Mouse (Mus musculus): ENCODE measurements around the gene Anxa7. TPM values are rescaled to one million over a fixed set of nuclear protein-coding genes. Genes with fewer than 3 reads are reported as not detected.

Gene Anxa7
- total and polyA plus RNA-seq, 2 experiments from 2014 or later, result 19.8 to 38.4 TPM

DNA sequence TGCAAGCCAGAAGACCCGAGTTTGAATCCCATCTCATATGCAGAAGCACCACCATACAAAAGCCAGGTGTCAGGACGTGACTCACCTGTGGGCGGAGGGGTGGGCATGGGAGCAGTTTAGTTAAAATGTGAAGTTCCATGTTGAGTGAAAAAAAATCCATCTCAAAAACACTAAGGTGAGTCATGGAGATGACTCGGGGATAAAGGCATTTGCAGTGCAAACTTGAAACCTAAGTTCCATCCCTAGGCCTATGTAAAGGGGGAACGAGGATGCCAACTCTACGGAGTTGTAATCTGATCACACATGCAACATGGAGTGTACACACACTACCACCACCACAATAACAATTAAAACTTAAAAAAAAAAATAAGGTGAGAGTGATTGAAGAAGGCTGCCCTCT, 56.9 kb downstream of the Anxa7 start:
- Histone ChIP-seq H3K4me2 (ENCODE audit: low read depth, low read length) (no peak overlapping the region), H3K36me3 (ENCODE audit: insufficient read depth, low read length) (no peaks in the 10 kb centered on the region), H3K27ac (no peak overlapping the region), H3K27me3 (ENCODE audit: insufficient read depth, low read length) (no peaks in the 10 kb centered on the region), H3K4me1 (ENCODE audit: insufficient read depth, low read length) (no peaks in the 10 kb centered on the region), H3K4me3 (ENCODE audit: low read length) (no peak overlapping the region), H3K9me3 (ENCODE audit: low read length) (no peaks in the 10 kb centered on the region), H3K9ac (replicated peaks; ENCODE audit: low read length) (no peak overlapping the region)
- ATAC-seq, result no peak
- WGBS, result 94% methylated on average over 6 of the region's 6 CpGs
- no peak for DNase-seq (ENCODE audit: low spot score)
- TF ChIP-seq CTCF (IDR thresholded peaks at IDR 0.05; ENCODE audit: low read depth), result no peak

GRCm38 (mm10) chr14:20422257-20422656, 57.7 kb downstream of the Anxa7 start:
- Histone ChIP-seq H3K4me1 (ENCODE audit: insufficient read depth, low read length) (no peaks in the 10 kb centered on the region), H3K9ac (replicated peaks; ENCODE audit: low read length) (no peak overlapping the region), H3K4me2 (ENCODE audit: low read depth, low read length) (no peak overlapping the region), H3K27ac (no peak overlapping the region), H3K36me3 (ENCODE audit: insufficient read depth, low read length) (no peaks in the 10 kb centered on the region), H3K27me3 (ENCODE audit: insufficient read depth, low read length) (no peaks in the 10 kb centered on the region), H3K4me3 (ENCODE audit: low read length) (no peak overlapping the region), H3K9me3 (ENCODE audit: low read length) (no peaks in the 10 kb centered on the region)
- 71% methylated on average over 7 of the region's 7 CpGs for WGBS
- DNase-seq (ENCODE audit: low spot score) (no peak), ATAC-seq (no peak)
- no peak for TF ChIP-seq CTCF (IDR thresholded peaks at IDR 0.05; ENCODE audit: low read depth)

Other genes starting within 250 kb of the Anxa7 start
- gene Kcnk16, start 210.9 kb downstream of the Anxa7 start, total RNA-seq (2014; rRNA removed), result 0.18 TPM in 1 of 2 replicates, not detected in the other
- gene Kcnk16, start 210.9 kb downstream of the Anxa7 start, polyA plus RNA-seq (2015; fragmentation: Nextera tagmentation; extraction: Ambion mirVana), result not detected in 2 replicates
- gene Nudt13, start 185.4 kb downstream of the Anxa7 start, total RNA-seq (2014; rRNA removed), result 10.3 and 13.4 TPM in 2 replicates
- 11.2 and 12.0 TPM in 2 replicates for gene Nudt13, start 185.4 kb downstream of the Anxa7 start, polyA plus RNA-seq (2015; fragmentation: Nextera tagmentation; extraction: Ambion mirVana)
- 29.8 and 38.6 TPM in 2 replicates for gene Ecd, start 132.0 kb downstream of the Anxa7 start, total RNA-seq (2014; rRNA removed)
- 37.3 and 38.4 TPM in 2 replicates for gene Ecd, start 132.0 kb downstream of the Anxa7 start, polyA plus RNA-seq (2015; fragmentation: Nextera tagmentation; extraction: Ambion mirVana)
- gene Fam149b, start 132.0 kb downstream of the Anxa7 start, total RNA-seq (2014; rRNA removed), result 42.1 and 44.4 TPM in 2 replicates
- gene Fam149b, start 132.0 kb downstream of the Anxa7 start, polyA plus RNA-seq (2015; fragmentation: Nextera tagmentation; extraction: Ambion mirVana), result 25.9 and 28.8 TPM in 2 replicates
- gene Dnajc9, start 91.2 kb downstream of the Anxa7 start, total RNA-seq (2014; rRNA removed), result 29.2 and 44.2 TPM in 2 replicates
- 111 and 114 TPM in 2 replicates for gene Dnajc9, start 91.2 kb downstream of the Anxa7 start, polyA plus RNA-seq (2015; fragmentation: Nextera tagmentation; extraction: Ambion mirVana)
- 34.7 and 35.4 TPM in 2 replicates for gene Mrps16, start 86.5 kb downstream of the Anxa7 start, total RNA-seq (2014; rRNA removed)
- 68.1 and 72.3 TPM in 2 replicates for gene Mrps16, start 86.5 kb downstream of the Anxa7 start, polyA plus RNA-seq (2015; fragmentation: Nextera tagmentation; extraction: Ambion mirVana)
- 0.11 and 0.31 TPM in 2 replicates for gene Cfap70, start 27.9 kb downstream of the Anxa7 start, total RNA-seq (2014; rRNA removed)
- gene Cfap70, start 27.9 kb downstream of the Anxa7 start, polyA plus RNA-seq (2015; fragmentation: Nextera tagmentation; extraction: Ambion mirVana), result 1.8 and 2.2 TPM in 2 replicates
- 0.11 and 0.26 TPM in 2 replicates for gene Mss51, start 16.8 kb upstream of the Anxa7 start, total RNA-seq (2014; rRNA removed)
- gene Mss51, start 16.8 kb upstream of the Anxa7 start, polyA plus RNA-seq (2015; fragmentation: Nextera tagmentation; extraction: Ambion mirVana), result 0.08 and 0.19 TPM in 2 replicates
- 110 and 130 TPM in 2 replicates for gene Ppp3cb, start 66.4 kb upstream of the Anxa7 start, total RNA-seq (2014; rRNA removed)
- 94.7 and 97.5 TPM in 2 replicates for gene Ppp3cb, start 66.4 kb upstream of the Anxa7 start, polyA plus RNA-seq (2015; fragmentation: Nextera tagmentation; extraction: Ambion mirVana)
- 27.5 and 30.2 TPM in 2 replicates for gene Usp54, start 160.9 kb upstream of the Anxa7 start, total RNA-seq (2014; rRNA removed)
- 5.8 and 5.9 TPM in 2 replicates for gene Usp54, start 160.9 kb upstream of the Anxa7 start, polyA plus RNA-seq (2015; fragmentation: Nextera tagmentation; extraction: Ambion mirVana)
- 1.4 TPM in 1 of 2 replicates, not detected in the other for gene Myoz1, start 176.4 kb upstream of the Anxa7 start, total RNA-seq (2014; rRNA removed)
- 0.35 TPM in 1 of 2 replicates, not detected in the other for gene Myoz1, start 176.4 kb upstream of the Anxa7 start, polyA plus RNA-seq (2015; fragmentation: Nextera tagmentation; extraction: Ambion mirVana)
- gene Synpo2l, start 188.2 kb upstream of the Anxa7 start, total RNA-seq (2014; rRNA removed), result 0.11 and 0.52 TPM in 2 replicates
- 0.20 and 0.23 TPM in 2 replicates for gene Synpo2l, start 188.2 kb upstream of the Anxa7 start, polyA plus RNA-seq (2015; fragmentation: Nextera tagmentation; extraction: Ambion mirVana)
- gene Sec24c, start 194.2 kb upstream of the Anxa7 start, total RNA-seq (2014; rRNA removed), result 166 and 179 TPM in 2 replicates
- gene Sec24c, start 194.2 kb upstream of the Anxa7 start, polyA plus RNA-seq (2015; fragmentation: Nextera tagmentation; extraction: Ambion mirVana), result 52.5 and 58.7 TPM in 2 replicates
- gene Fut11, start 214.8 kb upstream of the Anxa7 start, total RNA-seq (2014; rRNA removed), result 18.0 and 19.2 TPM in 2 replicates
- 24.5 and 26.2 TPM in 2 replicates for gene Fut11, start 214.8 kb upstream of the Anxa7 start, polyA plus RNA-seq (2015; fragmentation: Nextera tagmentation; extraction: Ambion mirVana)
- gene Chchd1, start 222.9 kb upstream of the Anxa7 start, total RNA-seq (2014; rRNA removed), result 122 and 147 TPM in 2 replicates
- 188 and 193 TPM in 2 replicates for gene Chchd1, start 222.9 kb upstream of the Anxa7 start, polyA plus RNA-seq (2015; fragmentation: Nextera tagmentation; extraction: Ambion mirVana)
- 149 and 159 TPM in 2 replicates for gene Zswim8, start 227.4 kb upstream of the Anxa7 start, total RNA-seq (2014; rRNA removed)
- 31.3 and 36.8 TPM in 2 replicates for gene Zswim8, start 227.4 kb upstream of the Anxa7 start, polyA plus RNA-seq (2015; fragmentation: Nextera tagmentation; extraction: Ambion mirVana)

Data from hindbrain, postnatal 0 days (tissue).